Mouse (Mus musculus) cerebellum, adult 2 months (tissue): ENCODE data around the gene Gm525.

Experiments used
- CTCF ChIP-seq: fragments of 200-500 bp; IDR thresholded peaks from 2 replicates; pipeline ENCODE4 v1.5.1; 2011; ENCODE audit warnings: low read depth, mild to moderate bottlenecking, control low read depth, low read length, moderate library complexity, borderline replicate concordance; ENCODE audit not compliant: insufficient read depth
- POLR2A ChIP-seq: fragments of 200-500 bp; IDR thresholded peaks from 2 replicates; pipeline ENCODE4 v1.6.1; 2011; ENCODE audit warnings: low read length, control low read depth, borderline replicate concordance; ENCODE audit not compliant: insufficient read depth

DNA sequence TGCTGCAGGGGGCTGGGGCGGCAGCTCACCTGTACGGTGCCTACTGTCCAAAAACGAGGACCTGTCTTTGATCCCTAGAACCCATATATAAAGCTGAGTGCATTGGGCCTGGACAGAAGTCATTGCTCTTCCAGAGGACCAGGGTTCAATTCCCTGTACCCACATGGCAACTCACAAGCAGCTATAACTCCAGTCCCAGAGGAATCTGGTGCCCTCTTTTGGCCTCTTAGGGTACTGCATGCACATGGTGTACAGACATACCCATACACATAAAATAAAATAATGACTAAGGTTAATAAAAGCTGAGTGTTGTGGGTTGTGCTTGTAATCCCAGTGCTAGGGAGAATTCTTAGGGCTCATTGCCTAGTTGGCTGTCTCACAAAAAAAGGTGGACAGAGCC is 8.3 kb upstream of the Gm525 start:
- no peak for TF ChIP-seq POLR2A
- TF ChIP-seq CTCF = no peak
